Mouse (Mus musculus): ENCODE measurements around the gene Pcdh19.

Gene Pcdh19

DNA sequence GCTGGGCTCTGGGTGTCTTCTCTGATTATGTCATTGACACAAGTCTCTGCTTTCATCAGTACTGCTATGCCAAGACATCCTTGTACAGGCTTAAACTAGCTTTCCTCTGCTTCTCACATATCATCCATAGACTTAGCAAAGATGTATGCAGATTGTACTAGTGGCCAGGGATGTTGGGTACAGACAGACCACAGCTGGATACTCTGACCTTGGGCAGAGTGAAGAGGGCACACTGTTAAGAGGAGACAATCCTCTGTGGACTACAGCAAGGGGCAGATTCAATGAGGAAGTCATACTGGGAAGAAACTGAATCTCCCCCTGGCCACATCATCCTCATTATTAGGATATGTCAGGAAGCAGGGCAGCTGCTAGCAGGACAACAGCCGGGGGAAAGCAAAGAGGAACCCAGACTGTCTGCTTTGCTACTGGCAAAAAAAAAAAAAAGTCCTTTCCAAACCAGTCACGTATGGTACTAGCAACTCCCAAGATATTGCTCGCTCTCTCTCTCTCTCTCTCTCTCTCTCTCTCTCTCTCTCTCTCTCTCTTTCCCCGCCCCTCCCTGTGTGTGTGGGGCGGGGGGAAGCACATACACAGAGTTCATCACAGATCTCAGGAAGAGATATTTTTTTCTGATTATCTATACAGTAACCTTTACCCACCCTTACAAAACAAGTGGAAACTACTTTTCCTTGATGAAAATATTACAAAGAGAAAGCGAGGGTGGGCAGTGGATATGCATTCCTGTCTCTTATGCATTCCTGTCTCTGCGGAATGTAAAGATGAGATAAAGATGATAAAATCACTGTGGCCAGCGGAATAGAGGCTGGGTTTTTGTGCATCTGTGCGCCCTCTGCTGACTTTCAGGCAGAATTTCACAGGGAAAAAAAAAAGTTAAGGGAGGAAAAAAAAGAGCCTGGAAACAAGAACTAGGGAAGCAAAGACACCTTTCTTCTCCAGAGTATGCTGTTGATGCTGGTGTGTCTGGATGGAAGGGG is 31.2 kb downstream of the Pcdh19 start:
- no peak for DNase-seq (ENCODE audit: low spot score)

DNA sequence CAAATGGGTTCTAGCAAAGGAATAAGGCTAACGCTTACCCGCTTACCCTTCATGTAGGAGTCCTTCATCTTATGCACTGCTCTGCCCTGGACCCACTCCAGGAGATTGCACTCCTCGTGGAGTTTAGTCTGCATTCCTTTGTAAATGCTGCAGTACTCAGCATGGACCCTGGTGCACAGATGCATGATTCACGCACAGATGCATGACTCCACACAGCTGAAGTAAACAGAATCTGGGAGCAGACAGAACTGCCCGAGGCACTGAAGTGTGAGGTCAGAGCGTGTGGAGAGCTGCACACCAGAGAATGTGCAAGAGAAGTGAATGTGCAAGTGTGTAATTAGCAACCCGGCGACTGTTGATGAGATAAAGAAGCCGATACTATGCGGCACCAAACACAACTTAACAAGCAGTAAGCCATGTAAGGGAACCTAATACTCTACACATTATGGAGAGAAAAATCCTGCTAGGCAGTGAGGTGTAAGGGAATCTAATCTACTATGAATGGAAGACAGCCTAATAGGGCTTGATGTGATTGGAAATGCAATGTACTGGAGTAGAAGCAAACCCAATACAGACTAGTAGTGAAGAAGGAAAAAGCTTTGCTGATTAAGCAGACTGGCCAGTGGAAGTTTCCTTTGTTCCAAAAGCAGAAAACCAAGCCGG is 32.8 kb downstream of the Pcdh19 start:
- no peak for DNase-seq (ENCODE audit: low spot score)

DNA sequence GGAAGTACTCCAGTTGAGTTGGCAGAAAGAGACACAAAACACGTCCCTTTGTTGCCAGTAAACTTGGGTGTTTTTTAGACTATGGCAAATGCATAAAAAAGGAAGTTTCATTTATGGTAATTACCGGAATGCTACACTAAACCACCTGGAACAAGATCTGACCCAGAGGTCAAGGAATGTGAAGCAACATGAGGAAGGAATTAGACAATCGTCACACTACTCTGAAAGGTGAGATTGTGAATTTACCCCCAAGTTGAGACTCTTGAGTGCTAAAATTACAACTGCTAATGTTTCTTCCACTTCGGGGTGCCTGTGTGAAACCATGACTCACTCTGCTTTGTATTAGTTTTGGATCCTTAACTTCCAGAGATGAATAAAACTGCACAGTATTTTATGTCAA is 33.6 kb downstream of the Pcdh19 start:
- DNase-seq (ENCODE audit: low spot score) = no peak

DNA sequence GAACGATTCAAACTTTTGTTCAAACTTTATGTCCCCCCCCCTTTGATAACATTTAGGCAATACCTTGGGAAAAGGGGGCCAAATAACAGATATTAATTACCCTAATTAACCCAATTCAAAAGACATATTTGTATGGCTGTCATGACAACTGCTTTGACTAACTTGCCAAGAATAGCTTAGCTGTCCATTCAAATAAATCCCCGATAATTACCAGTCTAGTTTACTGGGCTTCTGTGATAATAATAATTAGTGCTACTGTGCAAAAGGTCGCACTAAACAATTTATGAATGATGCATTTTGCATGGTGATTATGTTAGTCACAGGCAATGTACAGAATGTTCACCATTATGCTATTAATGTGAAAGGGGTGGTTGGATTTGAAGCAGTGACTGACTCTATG is 35.7 kb downstream of the Pcdh19 start:
- DNase-seq (ENCODE audit: low spot score) = no peak

DNA sequence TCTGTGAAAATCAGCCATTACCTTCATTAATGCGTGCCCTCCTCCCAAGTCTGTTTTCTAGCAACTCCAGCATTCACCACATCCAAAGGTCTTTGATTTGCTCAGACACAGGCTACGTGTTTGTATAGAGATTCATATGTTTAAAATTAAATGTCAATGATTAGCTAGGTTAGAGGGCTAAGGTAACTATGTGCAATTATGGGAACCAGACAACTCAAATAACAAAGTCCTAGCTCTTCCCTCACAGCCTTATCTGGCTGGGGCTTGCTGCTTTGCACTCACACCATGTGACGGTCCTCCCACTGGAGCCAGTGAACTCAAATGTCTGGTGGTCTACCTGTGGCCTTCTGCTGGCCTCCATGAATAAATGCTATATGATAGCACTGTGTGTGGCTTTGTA is 38.4 kb downstream of the Pcdh19 start:
- DNase-seq (ENCODE audit: low spot score) = no peak

DNA sequence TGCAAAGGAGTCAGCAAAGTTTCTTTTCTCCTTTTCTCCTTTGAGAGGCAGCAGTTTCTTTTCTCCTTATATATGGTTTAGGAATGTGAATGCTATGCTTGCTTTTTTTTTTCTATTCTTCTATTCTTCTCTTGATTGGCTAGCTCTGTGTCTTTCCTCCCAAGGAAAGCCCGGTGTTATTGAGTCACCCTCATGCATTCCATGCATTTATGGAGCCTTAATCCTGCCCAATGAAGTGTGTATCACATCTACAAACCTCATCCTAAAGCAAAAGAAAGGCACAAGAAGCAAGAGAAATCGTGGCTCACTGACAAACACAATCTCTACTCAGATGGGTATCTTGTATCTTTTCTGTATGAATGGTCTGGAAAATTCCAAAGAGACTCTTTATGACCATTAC is 41.0 kb downstream of the Pcdh19 start:
- DNase-seq (ENCODE audit: low spot score) = no peak

DNA sequence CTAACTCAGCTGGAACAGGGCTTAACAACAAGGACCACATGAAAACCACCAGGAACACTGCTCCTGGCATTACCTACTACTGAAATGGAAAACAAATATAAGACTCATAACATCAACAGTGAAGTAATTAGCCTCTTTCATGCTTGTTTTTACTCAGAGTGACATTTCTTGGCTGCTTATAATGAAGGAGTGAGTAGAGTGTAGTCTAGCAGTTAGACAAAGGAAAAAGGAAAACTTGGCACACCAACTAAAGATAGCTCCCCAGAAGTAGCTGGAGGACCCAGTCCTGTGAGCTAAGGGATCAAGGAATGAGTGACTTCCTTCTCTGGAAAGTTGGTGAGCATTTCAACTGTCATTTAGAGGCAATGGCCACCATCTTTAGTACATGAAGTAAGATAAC is 49.3 kb downstream of the Pcdh19 start:
- no peak for DNase-seq (ENCODE audit: low spot score)

DNA sequence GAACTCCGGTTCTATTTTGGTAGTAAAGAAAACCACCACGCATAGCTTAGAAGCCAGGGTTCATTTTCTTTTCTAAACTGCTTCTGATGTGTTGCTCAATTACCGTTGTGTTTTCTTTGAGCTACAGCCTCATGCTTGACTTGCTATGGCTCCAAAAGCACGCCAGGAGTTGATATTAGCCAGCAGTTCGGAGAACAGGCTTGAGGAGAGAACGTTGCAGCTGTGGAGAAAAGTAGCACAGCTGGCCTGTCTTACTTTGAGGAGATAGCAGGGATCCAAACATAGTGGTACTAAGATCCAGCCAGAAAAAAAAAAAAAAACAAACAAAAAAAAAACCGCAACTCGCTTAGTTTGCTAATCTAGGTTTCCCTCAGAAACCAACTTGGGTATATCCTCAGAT is 59.2 kb downstream of the Pcdh19 start:
- no peak for DNase-seq (ENCODE audit: low spot score)

DNA sequence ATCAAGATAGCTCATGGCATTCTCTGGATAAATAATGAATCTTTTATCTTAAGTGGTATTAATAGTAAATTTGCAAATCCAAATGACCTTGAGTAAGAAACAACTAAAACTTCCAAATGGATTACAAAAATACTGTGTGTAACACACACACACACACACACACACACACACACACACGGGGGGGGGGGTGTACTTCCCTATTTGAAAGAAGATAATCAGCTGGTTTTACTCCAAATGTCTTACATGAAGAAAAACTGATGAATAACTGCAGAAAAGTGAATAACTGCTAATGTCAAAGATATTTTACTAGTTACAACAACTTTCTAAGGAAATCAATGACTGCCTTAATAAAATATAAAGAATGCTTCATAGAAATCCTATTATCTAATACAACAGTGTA is 70.6 kb downstream of the Pcdh19 start:
- no peak for DNase-seq (ENCODE audit: low spot score)

DNA sequence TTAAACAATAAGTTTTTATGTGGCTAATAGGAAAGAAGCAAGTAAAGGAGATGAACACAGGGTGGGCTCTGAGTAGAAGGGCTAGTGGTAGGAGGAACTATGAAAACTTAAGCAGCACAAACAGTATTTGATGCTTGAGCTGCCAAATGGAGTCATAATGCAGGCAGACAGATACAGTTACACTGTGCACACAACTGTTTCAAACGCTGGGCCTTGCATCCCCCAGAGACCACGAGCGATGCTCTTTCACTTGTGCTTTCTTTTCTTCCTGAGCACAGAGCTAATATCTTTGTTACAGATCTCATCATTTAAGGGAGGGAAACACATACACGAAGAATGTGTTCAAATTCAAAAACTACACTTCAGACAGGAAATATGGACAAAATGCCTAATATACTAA is 83.0 kb downstream of the Pcdh19 start:
- DNase-seq (ENCODE audit: low spot score) = no peak

DNA sequence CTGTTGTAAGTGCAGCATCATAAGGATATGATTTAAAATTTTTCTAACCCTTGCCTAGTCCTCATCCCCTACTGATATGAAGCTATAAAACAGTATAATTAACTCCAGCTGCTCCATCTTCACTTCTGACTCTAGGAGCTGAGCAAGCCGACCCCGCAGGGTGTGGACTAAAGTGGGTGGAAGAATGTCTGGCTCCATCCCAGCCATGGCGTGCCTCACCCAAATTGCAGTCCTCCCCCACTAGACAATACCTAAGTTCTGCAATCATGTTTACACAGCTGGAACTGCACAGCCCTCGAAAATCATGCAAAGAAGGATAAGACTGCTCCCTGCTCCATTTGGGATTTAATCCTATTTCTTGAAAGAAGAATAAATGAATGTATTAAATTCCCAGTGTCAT is 84.5 kb downstream of the Pcdh19 start:
- DNase-seq (ENCODE audit: low spot score) = no peak

DNA sequence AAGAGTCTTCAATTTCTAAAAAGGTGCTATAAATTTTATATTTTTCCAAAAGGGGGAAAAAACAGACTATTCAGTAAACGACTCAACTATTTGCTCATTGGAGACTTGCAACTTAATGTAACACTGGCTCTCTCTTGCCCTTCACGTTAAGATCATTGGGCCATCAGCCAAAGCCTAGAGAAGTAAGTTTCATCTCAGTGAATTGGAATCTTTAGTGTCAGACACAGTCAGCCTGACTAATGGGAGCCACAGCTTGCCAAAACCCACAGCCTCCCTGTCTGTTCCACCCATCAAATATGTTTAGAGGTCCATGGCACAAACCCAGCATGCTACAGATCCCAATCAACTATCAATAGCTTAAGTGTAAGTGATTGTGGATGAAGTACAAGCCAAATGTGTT is 86.7 kb downstream of the Pcdh19 start:
- DNase-seq (ENCODE audit: low spot score) = no peak

DNA sequence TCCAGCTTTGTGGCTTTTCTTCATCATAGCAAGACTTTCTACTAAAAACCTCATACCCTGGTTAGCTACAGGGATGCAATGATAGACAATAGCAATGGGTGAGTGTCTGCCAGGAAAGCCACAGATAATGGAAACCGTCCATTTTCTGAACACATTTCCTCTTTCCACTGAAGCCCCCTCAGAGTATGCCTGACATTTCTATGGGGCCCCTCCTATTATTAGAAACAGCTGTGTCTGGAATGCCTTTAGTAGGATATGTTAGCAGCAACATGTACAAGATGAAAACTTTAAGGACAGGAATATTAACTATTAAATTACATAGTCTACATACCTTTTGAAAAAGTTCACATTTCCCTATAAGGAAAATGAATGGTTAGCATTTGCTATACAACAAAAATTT is 87.1 kb downstream of the Pcdh19 start:
- DNase-seq (ENCODE audit: low spot score) = no peak

DNA sequence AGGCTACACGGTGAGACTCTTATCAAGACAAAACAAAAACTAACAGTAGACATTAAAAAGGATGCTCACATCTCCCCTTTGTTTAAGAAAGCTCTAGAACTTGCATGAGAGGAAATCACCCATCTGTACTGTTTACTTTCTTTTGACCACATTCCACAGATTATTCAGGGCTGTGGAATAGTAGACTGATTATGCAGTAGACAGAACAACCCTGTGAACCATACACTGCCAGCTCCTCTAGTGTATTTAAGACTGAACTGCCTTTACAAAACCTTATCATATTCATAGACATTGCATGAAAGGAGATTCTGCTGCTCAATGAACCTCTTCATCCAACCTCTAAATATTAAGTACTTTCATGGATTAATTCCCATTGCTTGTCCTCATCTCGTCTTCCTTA is 87.6 kb downstream of the Pcdh19 start:
- no peak for DNase-seq (ENCODE audit: low spot score)

DNA sequence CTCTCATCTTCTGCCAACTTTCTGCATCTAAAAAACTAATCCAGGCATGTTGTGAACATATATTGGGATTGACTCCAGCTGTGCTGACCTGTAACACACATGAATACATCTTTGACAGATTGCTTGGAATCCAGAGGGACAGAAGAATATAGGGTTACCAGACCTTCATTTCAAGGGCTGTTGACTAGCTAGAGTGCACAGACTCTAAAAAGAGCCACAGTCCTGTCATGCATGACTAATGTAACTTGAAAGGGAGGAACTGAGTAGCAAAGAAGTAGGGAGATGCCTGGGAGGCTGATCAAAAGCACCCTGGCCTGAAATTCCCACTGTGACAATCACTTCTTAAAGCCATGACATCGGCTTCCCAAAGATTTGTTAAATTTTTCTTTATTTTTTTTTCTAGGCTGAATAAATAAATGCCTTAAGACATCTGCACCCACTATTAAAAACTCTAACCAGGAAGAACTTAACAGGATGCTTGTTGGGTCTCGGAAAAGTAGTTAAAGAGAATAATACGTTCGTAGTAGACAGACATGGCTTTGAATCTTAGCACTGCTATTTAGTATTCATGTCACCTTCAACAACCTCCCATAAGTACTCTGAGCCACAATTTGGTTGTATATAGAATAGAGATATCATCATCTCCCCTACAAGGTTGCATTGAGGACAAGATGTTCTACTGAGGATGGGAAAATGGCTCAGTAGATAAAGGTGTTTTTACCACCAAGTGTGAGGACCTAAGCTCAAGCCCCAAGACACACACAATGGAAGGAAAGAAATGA is 113.0 kb downstream of the Pcdh19 start:
- DNase-seq (ENCODE audit: low spot score) = no peak

DNA sequence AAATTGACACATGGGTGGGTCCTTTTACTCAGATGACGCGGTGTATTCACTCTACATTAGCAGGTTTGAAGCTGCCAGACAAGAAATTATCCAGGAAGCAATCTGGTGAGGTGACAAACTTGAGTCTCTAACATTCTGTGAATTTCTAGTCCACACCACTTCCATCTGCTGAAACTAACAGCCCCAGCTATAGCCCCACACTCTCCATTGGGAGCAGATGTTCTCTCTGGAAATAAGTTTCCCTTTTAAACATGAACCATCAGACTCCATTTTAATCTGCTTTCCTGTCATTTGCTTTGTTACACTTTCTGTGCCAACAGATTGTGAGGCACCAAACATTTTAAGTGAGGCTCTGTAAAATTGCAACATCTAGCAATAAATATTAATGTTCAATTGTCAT is 123.4 kb downstream of the Pcdh19 start:
- DNase-seq (ENCODE audit: low spot score) = no peak
